Mouse (Mus musculus) embryonic fibroblast, embryonic 13.5 days (primary cell): ENCODE data around the gene Klhl26.

Source experiments
- CTCF ChIP-seq: IDR thresholded peaks from 2 replicates; pipeline ENCODE4 v1.5.1; 2011; ENCODE audit warnings: mild to moderate bottlenecking, control low read depth, low read length, moderate library complexity, borderline replicate concordance; ENCODE audit not compliant: insufficient read depth
- POLR2A ChIP-seq: IDR thresholded peaks from 2 replicates; pipeline ENCODE4 v1.6.1; 2011; ENCODE audit warnings: low read depth, mild to moderate bottlenecking, control low read depth, low read length, moderate library complexity

GRCm38 (mm10) chr8:70486191-70486681, 9.5 kb upstream of the Klhl26 start:
- TF ChIP-seq POLR2A (no peak), CTCF (no peak)
